Mouse (Mus musculus) megakaryocyte, embryonic 14.5 days (primary cell): Measurements from ENCODE around the gene Triml1.

Source experiments
- FLI1 ChIP-seq: IDR thresholded peaks from 2 replicates; pipeline ENCODE4 v1.6.1; 2012; ENCODE audit warnings: low read length, inconsistent platforms, mixed read lengths
- GATA1 ChIP-seq: IDR thresholded peaks from 3 replicates; pipeline ENCODE4 v1.6.1; 2012; ENCODE audit warnings: mixed read lengths, low read length, inconsistent platforms, borderline replicate concordance

- TF ChIP-seq FLI1: no peak
- no peak for TF ChIP-seq GATA1
These were observed 28.0 kb upstream of the Triml1 start for GRCm38 (mm10) chr8:43169249-43169755.
